Comparison of ENCODE assay signal across 8 mouse cellular contexts in the genomic region with DNA sequence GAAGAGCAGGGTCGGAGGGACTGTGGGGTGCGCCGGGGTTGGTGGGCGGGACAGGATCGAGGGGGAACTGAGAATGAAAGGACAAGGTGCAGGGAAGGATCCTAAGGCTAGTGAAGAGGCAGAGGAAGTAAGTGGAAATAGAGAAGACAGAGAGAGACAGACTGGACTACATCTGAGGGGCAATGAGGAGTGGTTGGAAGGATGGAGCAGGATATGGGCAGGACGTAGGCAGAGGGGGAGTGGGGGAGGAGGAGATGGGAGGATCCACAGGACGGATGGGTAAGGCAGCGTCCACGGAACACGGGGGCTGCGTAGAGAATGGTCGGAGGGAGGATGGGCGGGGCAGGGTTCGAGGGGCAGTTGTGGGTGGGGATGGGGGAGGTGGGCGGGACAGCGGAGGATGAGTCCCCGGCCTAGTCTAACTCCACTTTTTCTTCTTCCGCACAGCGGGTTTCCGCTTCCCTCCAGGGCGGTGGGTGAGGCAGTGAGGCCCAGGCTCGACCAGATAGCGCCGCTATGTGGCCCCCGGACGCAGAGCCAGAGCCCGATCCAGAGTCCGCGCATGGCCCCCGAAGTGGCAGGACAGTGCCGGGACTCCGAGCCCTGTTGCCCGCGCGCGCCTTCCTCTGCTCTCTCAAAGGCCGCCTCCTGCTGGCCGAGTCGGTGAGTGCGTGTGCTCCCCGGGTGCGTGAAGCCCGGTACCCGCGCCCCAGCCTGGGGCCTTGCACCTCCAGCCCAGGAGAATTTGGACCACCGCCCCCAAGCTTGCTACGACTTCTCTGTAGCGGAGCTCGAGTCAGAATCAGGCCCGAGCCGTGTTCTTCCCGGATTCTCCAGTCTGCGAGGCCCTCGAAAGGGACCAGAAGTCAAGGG. TPM values are rescaled to one million over a fixed set of nuclear protein-coding genes. Genes with fewer than 3 reads are reported as not detected.
DNase-seq lines count a peak whose midpoint lies in the region; ATAC-seq lines count a peak whose summit lies in the region.

No protein-coding gene starts in this region.

- no peaks in the 10 kb centered on the region for H3K36me3 ChIP-seq in hindbrain, embryonic 15.5 days

- no peaks in the 10 kb centered on the region for H3K27me3 ChIP-seq in hindbrain, embryonic 15.5 days

- peak; percentile 82 for DNase-seq in R1 (ENCODE audit: low read depth, low spot score)
- peak; percentile 56 to 75 for DNase-seq in cerebellum, postnatal 25 days
- peak; percentile 73 for DNase-seq in gastrocnemius, adult 18-20 months (ENCODE audit: low spot score)
- DNase-seq in left cerebral cortex, adult 11 months (ENCODE audit: low spot score) = peak; percentile 46
- DNase-seq in lung, postnatal 4 days = peak; percentile 89 to 92
- DNase-seq in retina, postnatal 1 day = peak; percentile 83
- peak; percentile 60 for DNase-seq in urinary bladder, adult 2 months (ENCODE audit: low spot score)

- under 1% methylated on average over 49 of the region's 54 CpGs for WGBS in hindbrain, embryonic 15.5 days

- ATAC-seq in hindbrain, embryonic 15.5 days (ENCODE audit: low FRiP score, low read depth) = peak; percentile 81

- H3K9me3 ChIP-seq in hindbrain, embryonic 15.5 days = no peaks in the 10 kb centered on the region

- peak overlapping the region; percentile 53 for H3K4me3 ChIP-seq in hindbrain, embryonic 15.5 days

- peak overlapping the region; percentile 56 for H3K9ac ChIP-seq in hindbrain, embryonic 15.5 days

- H3K4me1 ChIP-seq in hindbrain, embryonic 15.5 days (replicated peaks) = peaks cover 18% of the 10 kb centered on the region

- H3K4me2 ChIP-seq in hindbrain, embryonic 15.5 days = peak overlapping the region; percentile 73

- H3K27ac ChIP-seq in hindbrain, embryonic 15.5 days (replicated peaks) = peak overlapping the region; percentile 49

RNA-seq across cellular contexts. Expression of a gene that starts 1.3 kb away (rescaled TPM):
- total RNA-seq in gastrocnemius, adult 18-20 months (2021) = 1 to 10 TPM; 3.2 to 7.2 TPM
- polyA plus RNA-seq in hindbrain, embryonic 15.5 days (2015; fragmentation: Nextera tagmentation; extraction: Ambion mirVana) = 39.5 and 44.1 TPM in 2 replicates
- 72.8 and 74.9 TPM in 2 replicates for polyA plus RNA-seq in urinary bladder, adult 2 months (2012; rRNA removed)

RNA-seq across cellular contexts. Expression of a gene that starts 18.4 kb away (rescaled TPM):
- total RNA-seq in gastrocnemius, adult 18-20 months (2021) = not detected
- polyA plus RNA-seq in hindbrain, embryonic 15.5 days (2015; fragmentation: Nextera tagmentation; extraction: Ambion mirVana) = not detected in 2 replicates
- polyA plus RNA-seq in urinary bladder, adult 2 months (2012; rRNA removed) = not detected in 2 replicates

RNA-seq across cellular contexts. Expression of a gene that starts 19.1 kb away (rescaled TPM):
- not detected for total RNA-seq in gastrocnemius, adult 18-20 months (2021)
- not detected in 2 replicates for polyA plus RNA-seq in hindbrain, embryonic 15.5 days (2015; fragmentation: Nextera tagmentation; extraction: Ambion mirVana)
- polyA plus RNA-seq in urinary bladder, adult 2 months (2012; rRNA removed) = not detected in 2 replicates

RNA-seq across cellular contexts. Expression of a gene that starts 30.5 kb away (rescaled TPM):
- total RNA-seq in gastrocnemius, adult 18-20 months (2021) = not detected
- polyA plus RNA-seq in hindbrain, embryonic 15.5 days (2015; fragmentation: Nextera tagmentation; extraction: Ambion mirVana) = not detected in 2 replicates
- not detected in 2 replicates for polyA plus RNA-seq in urinary bladder, adult 2 months (2012; rRNA removed)

RNA-seq across cellular contexts. Expression of a gene that starts 30.6 kb away (rescaled TPM):
- total RNA-seq in gastrocnemius, adult 18-20 months (2021) = not detected
- polyA plus RNA-seq in hindbrain, embryonic 15.5 days (2015; fragmentation: Nextera tagmentation; extraction: Ambion mirVana) = not detected in 2 replicates
- not detected in 2 replicates for polyA plus RNA-seq in urinary bladder, adult 2 months (2012; rRNA removed)

Comparison
In these comparisons a context has a peak if more than half of its experiments do, and no peak if none do; other contexts are left out.
1. Peak in every context shown above with its lines: DNase-seq, ATAC-seq, H3K4me3 ChIP-seq and H3K27ac ChIP-seq.